ENCODE assay signal across 8 mouse cellular contexts in the genomic region with DNA sequence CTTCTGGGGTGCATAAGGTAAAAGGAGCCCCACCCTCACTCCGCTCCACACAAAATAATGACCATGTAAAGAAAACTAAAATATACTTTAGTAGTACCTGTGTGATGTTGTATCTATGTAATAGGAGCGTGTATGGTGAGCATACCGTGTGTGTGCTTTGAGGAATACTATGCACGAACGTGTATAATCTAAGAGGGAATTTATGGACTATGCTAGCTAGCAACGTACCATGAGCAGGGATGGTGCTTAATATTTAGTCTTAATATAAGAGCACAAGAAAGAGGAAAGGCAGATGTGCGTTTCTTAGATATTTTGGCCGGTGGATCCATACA. TPM values are rescaled to one million over a fixed set of nuclear protein-coding genes. Genes with fewer than 3 reads are reported as not detected.
A peak's percentile ranks its signal among the peaks of the same experiment; 100 is the strongest.
DNase-seq lines count a peak whose midpoint lies in the region; ATAC-seq and TF ChIP-seq lines count a peak whose summit lies in the region.

No protein-coding gene starts in this region.

- no peak for DNase-seq in lung, postnatal 36 days
- no peak for DNase-seq in urinary bladder, postnatal 36 days (ENCODE audit: low spot score in 2 of 2)
- no peak for DNase-seq in ovary, postnatal 14 days (ENCODE audit: low spot score)
- no peak for DNase-seq in kidney, adult 11 months

- TF ChIP-seq CTCF in intestine, postnatal 0 days (IDR thresholded peaks at IDR 0.05; ENCODE audit: low read depth): no peak

- peaks cover 13% of the 10 kb centered on the region for H3K4me1 ChIP-seq in lung, embryonic 15.5 days
- H3K4me1 ChIP-seq in embryonic facial prominence, embryonic 15.5 days: peaks cover 6% of the 10 kb centered on the region
- 0 out of 2 replicates have a peak, but pooled peaks cover 4% of the 10 kb centered on the region for H3K4me1 ChIP-seq in intestine, postnatal 0 days (replicated peaks; ENCODE audit: control insufficient read depth, insufficient read depth, low read length)
- H3K4me1 ChIP-seq in neural tube, embryonic 15.5 days: peaks cover 15% of the 10 kb centered on the region

- no peaks in the 10 kb centered on the region for H3K36me3 ChIP-seq in lung, embryonic 15.5 days
- H3K36me3 ChIP-seq in embryonic facial prominence, embryonic 15.5 days: no peaks in the 10 kb centered on the region
- H3K36me3 ChIP-seq in intestine, postnatal 0 days (ENCODE audit: control insufficient read depth, insufficient read depth): no peaks in the 10 kb centered on the region
- no peaks in the 10 kb centered on the region for H3K36me3 ChIP-seq in neural tube, embryonic 15.5 days

- peak overlapping the region; percentile 89 for H3K27ac ChIP-seq in lung, embryonic 15.5 days
- peak overlapping the region; percentile 97 for H3K27ac ChIP-seq in embryonic facial prominence, embryonic 15.5 days (replicated peaks)
- peak overlapping the region; percentile 92 for H3K27ac ChIP-seq in intestine, postnatal 0 days (ENCODE audit: low read depth, low read length)
- H3K27ac ChIP-seq in neural tube, embryonic 15.5 days (replicated peaks): peak overlapping the region; percentile 98

- peak overlapping the region; percentile 42; the same call in 1 of the 2 replicates for H3K9ac ChIP-seq in lung, embryonic 15.5 days
- H3K9ac ChIP-seq in embryonic facial prominence, embryonic 15.5 days: no peak overlapping the region
- peak overlapping the region; percentile 35; the same call in 1 of the 2 replicates for H3K9ac ChIP-seq in intestine, postnatal 0 days (ENCODE audit: low read depth, low read length)
- H3K9ac ChIP-seq in neural tube, embryonic 15.5 days (replicated peaks): peak overlapping the region; percentile 45

- ATAC-seq in lung, embryonic 15.5 days (ENCODE audit: borderline replicate concordance, extremely low read depth, low FRiP score, low TSS enrichment): 0 out of 2 replicates have a peak, but pooled peaks have one; percentile 1
- peak; percentile 13; the same call in 1 of the 2 replicates for ATAC-seq in embryonic facial prominence, embryonic 15.5 days (ENCODE audit: insufficient number of reproducible peaks, low FRiP score, low TSS enrichment, low read depth)
- peak; percentile 20 for ATAC-seq in intestine, postnatal 0 days
- peak; percentile 56 for ATAC-seq in neural tube, embryonic 15.5 days (ENCODE audit: low FRiP score)

- peak overlapping the region; percentile 88 for H3K4me3 ChIP-seq in lung, embryonic 15.5 days
- peak overlapping the region; percentile 92 for H3K4me3 ChIP-seq in embryonic facial prominence, embryonic 15.5 days (replicated peaks)
- peak overlapping the region; percentile 75 for H3K4me3 ChIP-seq in intestine, postnatal 0 days (ENCODE audit: low read depth, low read length)
- peak overlapping the region; percentile 88 for H3K4me3 ChIP-seq in neural tube, embryonic 15.5 days (replicated peaks)

- 2% methylated on average over 8 of the region's 8 CpGs for WGBS in lung, embryonic 15.5 days
- 0% methylated on average over 8 of the region's 8 CpGs for WGBS in embryonic facial prominence, embryonic 15.5 days
- 3% methylated on average over 8 of the region's 8 CpGs for WGBS in intestine, postnatal 0 days
- WGBS in neural tube, embryonic 15.5 days: 2% methylated on average over 8 of the region's 8 CpGs

- no peaks in the 10 kb centered on the region for H3K9me3 ChIP-seq in lung, embryonic 15.5 days
- H3K9me3 ChIP-seq in embryonic facial prominence, embryonic 15.5 days (replicated peaks): no peaks in the 10 kb centered on the region
- no peaks in the 10 kb centered on the region for H3K9me3 ChIP-seq in intestine, postnatal 0 days (ENCODE audit: control insufficient read depth)
- H3K9me3 ChIP-seq in neural tube, embryonic 15.5 days (replicated peaks): no peaks in the 10 kb centered on the region

- peak overlapping the region; percentile 83 for H3K4me2 ChIP-seq in lung, embryonic 15.5 days
- peak overlapping the region; percentile 51 for H3K4me2 ChIP-seq in embryonic facial prominence, embryonic 15.5 days (replicated peaks)
- H3K4me2 ChIP-seq in intestine, postnatal 0 days (replicated peaks; ENCODE audit: low read depth): peak overlapping the region; percentile 72
- peak overlapping the region; percentile 75 for H3K4me2 ChIP-seq in neural tube, embryonic 15.5 days

- H3K27me3 ChIP-seq in lung, embryonic 15.5 days: no peaks in the 10 kb centered on the region
- no peaks in the 10 kb centered on the region for H3K27me3 ChIP-seq in embryonic facial prominence, embryonic 15.5 days
- H3K27me3 ChIP-seq in intestine, postnatal 0 days (replicated peaks; ENCODE audit: control insufficient read depth, insufficient read depth, low read length): no peaks in the 10 kb centered on the region
- no peaks in the 10 kb centered on the region for H3K27me3 ChIP-seq in neural tube, embryonic 15.5 days (replicated peaks)

RNA-seq across cellular contexts. Expression of gene Krcc1, which starts 0.5 kb away (rescaled TPM):
- polyA plus RNA-seq in lung, embryonic 15.5 days (2015; fragmentation: Nextera tagmentation; extraction: Ambion mirVana): 46.8 and 52.2 TPM in 2 replicates
- 47.3 and 52.1 TPM in 2 replicates for polyA plus RNA-seq in embryonic facial prominence, embryonic 15.5 days (2015; fragmentation: Nextera tagmentation; extraction: Ambion mirVana)
- 109 and 111 TPM in 2 replicates for polyA plus RNA-seq in intestine, postnatal 0 days (2015; fragmentation: Nextera tagmentation; extraction: Ambion mirVana)
- polyA plus RNA-seq in neural tube, embryonic 15.5 days (2015; fragmentation: Nextera tagmentation; extraction: Ambion mirVana): 17.2 and 26.2 TPM in 2 replicates

RNA-seq across cellular contexts. Expression of gene Smyd1, which starts 51.0 kb away (rescaled TPM):
- polyA plus RNA-seq in lung, embryonic 15.5 days (2015; fragmentation: Nextera tagmentation; extraction: Ambion mirVana): 3.0 and 4.5 TPM in 2 replicates
- 12.6 and 14.6 TPM in 2 replicates for polyA plus RNA-seq in embryonic facial prominence, embryonic 15.5 days (2015; fragmentation: Nextera tagmentation; extraction: Ambion mirVana)
- polyA plus RNA-seq in intestine, postnatal 0 days (2015; fragmentation: Nextera tagmentation; extraction: Ambion mirVana): 0.08 and 0.13 TPM in 2 replicates
- polyA plus RNA-seq in neural tube, embryonic 15.5 days (2015; fragmentation: Nextera tagmentation; extraction: Ambion mirVana): 0.80 and 1.4 TPM in 2 replicates

RNA-seq across cellular contexts. Expression of gene Cd8b1, which starts 51.6 kb away (rescaled TPM):
- 0.18 and 1.6 TPM in 2 replicates for polyA plus RNA-seq in lung, embryonic 15.5 days (2015; fragmentation: Nextera tagmentation; extraction: Ambion mirVana)
- 0.11 TPM in 1 of 2 replicates, not detected in the other for polyA plus RNA-seq in embryonic facial prominence, embryonic 15.5 days (2015; fragmentation: Nextera tagmentation; extraction: Ambion mirVana)
- 0.08 and 0.16 TPM in 2 replicates for polyA plus RNA-seq in intestine, postnatal 0 days (2015; fragmentation: Nextera tagmentation; extraction: Ambion mirVana)
- polyA plus RNA-seq in neural tube, embryonic 15.5 days (2015; fragmentation: Nextera tagmentation; extraction: Ambion mirVana): 1.9 TPM in 1 of 2 replicates, not detected in the other

Comparison
In these comparisons a context has a peak if more than half of its experiments do, and no peak if none do; other contexts are left out.
1. ATAC-seq: peak in every context shown above with its lines; median percentile 56 in neural tube, embryonic 15.5 days; 20 in intestine, postnatal 0 days; 13 in embryonic facial prominence, embryonic 15.5 days; 1 in lung, embryonic 15.5 days.